Mouse (Mus musculus) testis, adult 2 months (tissue): Measurements from ENCODE around the gene Atxn1. TPM values are rescaled to one million over a fixed set of nuclear protein-coding genes. Genes with fewer than 3 reads are reported as not detected.

Experiments used
- H3K27ac ChIP-seq: fragments of 200-500 bp; 2 replicates; pipeline ENCODE4 v1.5.1; 2012; ENCODE audit warnings: low read depth, low read length; ENCODE audit not compliant: control insufficient read depth, insufficient read depth
- H3K27me3 ChIP-seq: fragments of 200-500 bp; 2 replicates; pipeline ENCODE4 v1.6.1; 2012; ENCODE audit warnings: mild to moderate bottlenecking, low read length, moderate library complexity; ENCODE audit not compliant: control insufficient read depth, insufficient read depth
- H3K36me3 ChIP-seq: fragments of 200-500 bp; 2 replicates; pipeline ENCODE4 v1.6.1; 2012; ENCODE audit warnings: mild to moderate bottlenecking, low read length; ENCODE audit not compliant: control insufficient read depth, insufficient read depth
- H3K4me1 ChIP-seq: fragments of 200-500 bp; 2 replicates; pipeline ENCODE4 v1.6.1; 2012; ENCODE audit warnings: low read length; ENCODE audit not compliant: control insufficient read depth, insufficient read depth
- H3K4me3 ChIP-seq: fragments of 200-500 bp; 2 replicates; pipeline ENCODE4 v1.5.1; 2012; ENCODE audit warnings: low read depth, mild to moderate bottlenecking, low read length, moderate library complexity, mixed read lengths; ENCODE audit not compliant: control insufficient read depth
- CTCF ChIP-seq: fragments of 200-500 bp; IDR thresholded peaks from 2 replicates; pipeline ENCODE4 v1.5.1; 2012; ENCODE audit warnings: low read depth, mild to moderate bottlenecking, inconsistent platforms, low read length, moderate library complexity; ENCODE audit not compliant: control insufficient read depth, insufficient read depth, insufficient replicate concordance
- POLR2A ChIP-seq: fragments of 200-500 bp; IDR thresholded peaks from 2 replicates; pipeline ENCODE4 v1.6.1; 2012; ENCODE audit warnings: low read depth, mild to moderate bottlenecking, inconsistent platforms, low read length, moderate library complexity; ENCODE audit not compliant: control insufficient read depth
- polyA plus RNA-seq: library from polyadenylated mRNA; depleted of rRNA; stranded (reverse); fragments of >200 nt; gene quantifications from 2 replicates; pipeline ENCODE4 v1.2.3, GENCODE M21; 2012

Atxn1 gene
- polyA plus RNA-seq, 1 experiment: 3.2 TPM

DNA sequence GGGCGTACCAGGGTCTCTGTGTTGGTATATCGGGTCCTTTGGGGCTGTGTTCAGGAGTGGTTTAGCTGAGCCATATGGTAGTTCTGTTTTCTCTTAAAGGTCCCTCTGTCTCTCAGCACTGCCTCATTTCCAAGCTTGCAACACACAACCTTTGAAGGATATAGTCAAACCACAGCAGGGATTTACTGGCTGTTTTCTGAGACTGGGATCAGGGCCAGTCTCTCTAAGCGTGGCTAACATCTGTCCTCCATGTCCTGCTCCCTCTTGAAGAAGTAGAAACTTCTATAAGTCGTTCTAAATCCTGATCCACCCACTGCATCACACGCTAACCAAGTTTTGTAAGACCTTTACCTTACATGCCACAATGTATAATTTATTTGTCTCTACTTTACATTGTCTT, 36.5 kb upstream of the Atxn1 start:
- Histone ChIP-seq H3K36me3 (no peaks in the 10 kb centered on the region), H3K27me3 (no peaks in the 10 kb centered on the region), H3K4me1 (no peaks in the 10 kb centered on the region; the same call in none of the 2 replicates), H3K27ac (no peak overlapping the region), H3K4me3 (no peak overlapping the region)
- TF ChIP-seq POLR2A (no peak), CTCF (no peak)

DNA sequence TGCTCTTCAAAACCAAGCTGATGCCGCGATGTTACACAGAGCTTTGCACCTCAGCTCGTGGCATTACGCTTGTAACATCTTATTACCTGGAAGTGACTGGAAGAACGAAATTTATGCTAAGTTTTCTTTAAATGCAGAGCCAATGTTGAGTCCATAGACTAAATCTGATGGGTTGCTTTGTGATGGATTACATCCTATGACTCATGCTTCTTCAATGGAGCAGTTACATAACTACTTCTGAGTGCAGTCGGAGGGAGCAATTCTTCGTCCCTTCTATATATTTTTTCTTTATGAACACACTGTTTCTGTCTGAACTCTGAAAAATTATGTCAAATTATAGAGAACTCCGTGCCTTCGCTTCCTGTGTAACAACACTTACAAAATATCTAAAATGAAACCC, 28.1 kb upstream of the Atxn1 start:
- no peaks in the 10 kb centered on the region for H3K4me1 ChIP-seq
- H3K27ac ChIP-seq: no peak overlapping the region
- H3K4me3 ChIP-seq: no peak overlapping the region
- H3K36me3 ChIP-seq: no peaks in the 10 kb centered on the region
- TF ChIP-seq CTCF: no peak
- no peak for TF ChIP-seq POLR2A
- no peaks in the 10 kb centered on the region for H3K27me3 ChIP-seq

DNA sequence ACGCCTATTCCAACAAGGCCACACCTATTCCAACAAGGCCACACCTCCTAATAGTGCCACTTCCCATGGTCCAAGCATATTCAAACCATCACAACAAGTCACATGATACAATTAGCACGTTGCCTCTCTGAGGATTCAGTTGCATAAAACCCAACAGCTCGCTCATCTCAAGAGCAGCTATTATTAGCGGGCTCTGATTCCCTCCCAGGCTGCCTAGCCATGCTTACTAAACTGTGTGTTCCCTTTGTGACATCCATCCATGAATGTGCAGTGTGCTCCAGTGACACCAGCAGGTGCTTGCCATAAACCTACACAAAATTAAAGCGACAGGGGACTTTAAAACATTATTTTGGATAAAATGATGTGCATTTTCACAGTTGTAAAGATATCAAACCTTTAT, 25.7 kb upstream of the Atxn1 start:
- no peaks in the 10 kb centered on the region for H3K27me3 ChIP-seq
- TF ChIP-seq POLR2A: no peak
- no peaks in the 10 kb centered on the region for H3K36me3 ChIP-seq
- no peak overlapping the region for H3K4me3 ChIP-seq
- H3K4me1 ChIP-seq: no peaks in the 10 kb centered on the region
- H3K27ac ChIP-seq: no peak overlapping the region

DNA sequence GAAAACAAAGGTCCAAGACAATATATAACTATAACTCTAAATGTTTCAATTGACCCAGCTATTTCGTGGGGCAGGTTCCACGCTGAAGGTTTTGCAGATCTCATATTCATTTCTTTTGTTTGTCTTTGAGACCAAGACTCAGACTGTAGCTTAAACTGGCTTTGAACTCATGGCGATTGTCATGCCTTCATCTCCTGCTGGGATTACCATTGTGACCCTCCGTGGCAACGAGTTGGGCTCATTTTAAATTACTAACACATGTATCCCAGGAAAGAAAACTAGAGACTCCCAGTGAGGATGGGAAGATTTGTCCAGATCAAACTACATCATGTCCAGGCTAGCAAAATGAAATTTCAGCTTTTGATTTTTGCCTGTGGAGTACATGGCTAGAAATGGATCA, 14.4 kb upstream of the Atxn1 start:
- Histone ChIP-seq H3K27ac (no peak overlapping the region), H3K4me1 (no peaks in the 10 kb centered on the region), H3K36me3 (no peaks in the 10 kb centered on the region), H3K4me3 (no peak overlapping the region), H3K27me3 (no peaks in the 10 kb centered on the region)
- no peak for TF ChIP-seq CTCF
- TF ChIP-seq POLR2A: no peak

DNA sequence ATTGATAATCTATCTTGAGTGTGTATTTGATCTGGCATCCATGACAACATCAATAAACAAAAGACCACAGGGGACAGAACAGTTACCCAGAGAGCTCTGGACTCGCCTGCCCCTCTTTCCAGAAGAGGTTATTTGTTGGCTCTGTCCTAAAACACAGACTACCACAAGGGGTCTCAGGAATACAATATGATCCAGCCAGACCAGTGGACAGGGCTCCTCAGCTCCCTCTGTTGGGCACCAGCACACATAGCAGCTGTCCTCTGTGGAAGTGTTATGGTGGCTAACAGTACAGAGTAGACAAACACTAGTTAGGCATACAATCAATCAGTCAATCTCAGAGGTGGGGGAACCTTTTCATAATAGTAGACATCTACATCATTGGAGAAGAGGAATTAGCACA, 12.1 kb upstream of the Atxn1 start:
- H3K4me3 ChIP-seq: no peak overlapping the region
- H3K4me1 ChIP-seq: no peaks in the 10 kb centered on the region
- TF ChIP-seq POLR2A (no peak), CTCF (peak; percentile 67; the same call in 1 of the 2 replicates)

DNA sequence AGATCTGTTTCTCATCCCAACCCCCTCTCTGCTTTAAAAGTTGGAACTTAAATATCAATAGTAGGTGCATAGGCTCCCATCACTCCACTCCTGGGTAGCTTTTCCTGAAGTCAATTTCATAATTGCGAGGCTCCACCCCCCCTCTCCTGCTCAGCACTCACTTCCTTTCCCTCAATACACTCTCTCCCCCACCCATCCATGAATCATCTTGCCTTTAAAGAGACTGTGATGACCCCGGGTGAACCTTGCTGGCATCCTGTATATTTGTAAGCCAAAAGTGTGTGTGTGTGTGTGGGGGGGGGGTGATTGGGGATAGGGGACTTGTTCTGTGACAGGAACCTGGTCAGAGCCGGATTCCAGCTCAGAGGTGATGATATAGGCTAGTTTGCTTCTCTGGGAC, 9.8 kb upstream of the Atxn1 start:
- Histone ChIP-seq H3K36me3 (no peaks in the 10 kb centered on the region), H3K27ac (no peak overlapping the region), H3K27me3 (no peaks in the 10 kb centered on the region), H3K4me3 (no peak overlapping the region), H3K4me1 (no peaks in the 10 kb centered on the region)
- no peak for TF ChIP-seq POLR2A
- no peak for TF ChIP-seq CTCF

More for the DNA sequence above, 12.1 kb upstream of the Atxn1 start:
- Histone ChIP-seq H3K27me3 (no peaks in the 10 kb centered on the region), H3K27ac (no peak overlapping the region), H3K36me3 (no peaks in the 10 kb centered on the region)

DNA sequence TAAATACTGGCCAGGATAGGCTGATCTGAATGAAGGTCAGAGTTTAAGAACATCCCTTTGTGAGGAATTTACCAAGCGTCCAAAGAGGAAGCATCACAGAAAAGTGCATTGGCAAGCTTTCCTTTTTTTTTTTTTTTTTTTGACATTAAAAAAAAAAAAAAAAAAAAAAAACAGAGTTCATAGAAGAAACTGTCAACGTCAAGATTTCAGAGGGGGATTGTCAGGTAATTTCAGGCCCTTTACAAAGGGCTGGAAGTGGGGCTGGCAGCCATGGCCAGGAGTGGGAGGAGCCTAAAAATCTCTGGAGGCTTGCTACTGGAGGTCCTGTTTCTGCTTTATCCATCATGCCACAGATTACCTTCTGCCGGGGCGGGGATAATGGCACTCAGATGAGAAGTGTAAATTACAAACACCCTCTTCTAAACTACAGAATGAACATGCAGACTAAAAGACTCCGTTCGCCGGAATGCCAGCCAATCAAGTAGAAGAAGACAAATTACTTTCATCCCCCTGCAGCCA, 9.2 kb upstream of the Atxn1 start:
- TF ChIP-seq POLR2A (no peak), CTCF (no peak)
- H3K27ac ChIP-seq: no peak overlapping the region
- H3K4me3 ChIP-seq: no peak overlapping the region
- H3K4me1 ChIP-seq: no peaks in the 10 kb centered on the region
- H3K36me3 ChIP-seq: no peaks in the 10 kb centered on the region
- H3K27me3 ChIP-seq: no peaks in the 10 kb centered on the region

DNA sequence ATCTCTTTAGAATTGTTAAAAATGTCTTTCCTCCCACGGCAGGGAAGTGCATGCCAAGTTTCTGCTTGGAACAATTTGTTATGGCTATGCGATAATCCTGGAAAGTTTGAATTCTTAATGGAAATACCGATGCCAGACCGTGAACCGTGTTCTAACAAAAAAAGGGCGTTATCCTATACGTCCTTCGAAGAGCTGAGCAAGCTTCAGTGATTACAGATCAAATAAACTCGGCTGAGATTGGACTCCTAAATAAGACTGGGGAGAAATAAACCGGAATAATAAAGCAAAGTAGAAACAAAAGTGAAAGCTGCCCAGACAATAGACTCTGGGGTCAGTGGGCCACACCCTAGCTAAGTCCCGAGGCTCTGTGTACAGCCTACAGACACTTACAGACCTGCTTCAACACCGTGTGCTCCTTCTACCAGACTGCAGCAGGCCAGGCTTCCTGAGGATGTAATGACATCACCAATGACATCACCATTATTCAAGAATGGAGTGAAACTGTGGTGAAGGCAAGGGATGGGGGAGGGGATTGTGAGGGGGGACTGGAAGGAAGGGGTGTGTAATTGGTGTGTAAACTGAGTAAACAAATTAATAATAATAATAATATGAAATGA, 6.2 kb upstream of the Atxn1 start:
- TF ChIP-seq POLR2A (no peak), CTCF (no peak)
- Histone ChIP-seq H3K36me3 (no peaks in the 10 kb centered on the region), H3K27me3 (no peaks in the 10 kb centered on the region; the same call in 1 of the 2 replicates), H3K4me1 (peaks cover 1% of the 10 kb centered on the region), H3K4me3 (no peak overlapping the region), H3K27ac (no peak overlapping the region)
